Mouse (Mus musculus) kidney, adult 11 months (tissue): ENCODE measurements around the gene Olfr798.

ENCODE experiments used
- DNase-seq: peaks from one replicate; pipeline ENCODE4 v3.0.0; 2022

Olfr798 gene

GRCm38 (mm10) chr10:129627834-129628233 lies at the start of gene Olfr798:
Gene Olfr798, minus strand, starts transcription at chr10:129627934.
- DNase-seq, result no peak

DNA sequence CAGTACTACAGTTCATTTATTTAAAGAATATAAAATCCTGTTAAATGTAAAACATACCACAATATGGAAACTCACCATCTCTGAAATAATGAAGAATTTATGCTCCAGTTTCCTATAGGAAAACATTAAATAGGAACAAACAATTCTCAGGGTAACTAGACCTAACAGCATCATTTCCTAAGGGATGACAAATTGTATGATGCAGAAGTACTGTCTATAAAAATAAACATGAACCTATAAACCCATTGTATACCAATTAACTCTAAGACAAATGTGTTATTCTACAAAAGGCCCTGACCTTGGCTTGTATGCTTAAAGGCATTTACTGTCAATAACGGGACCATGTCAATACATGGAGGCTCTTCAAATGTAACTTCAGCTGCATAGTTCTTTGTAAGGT lies 46.0 kb upstream of the Olfr798 start, which contains the start of gene Olfr801:
TSS of gene Olfr801 (minus strand) at position 101 of the 400 bp plus-strand sequence.
- DNase-seq, result no peak

DNA sequence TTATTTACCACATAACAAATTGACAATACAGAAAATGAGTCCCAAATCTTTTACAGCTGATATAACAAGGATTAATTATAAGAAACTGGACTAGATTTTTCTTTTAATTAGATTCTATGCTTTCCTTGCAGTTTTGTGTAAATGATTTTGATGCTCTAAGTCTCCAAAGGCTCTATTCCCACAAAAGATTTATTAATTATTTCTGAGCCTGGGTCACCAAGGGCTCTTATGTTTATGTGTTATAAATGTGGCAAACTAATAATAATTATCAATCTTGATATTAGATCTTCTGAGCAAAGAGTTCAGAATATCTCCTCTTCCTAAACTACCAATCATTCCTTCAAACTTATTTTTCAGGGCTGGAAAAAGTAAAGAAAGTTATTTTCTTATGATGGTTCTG lies 29.7 kb upstream of the Olfr798 start, which contains the start of gene Olfr800:
TSS of gene Olfr800 (plus strand) at position 301 of the 400 bp plus-strand sequence.
- no peak for DNase-seq

GRCm38 (mm10) chr10:129651763-129652162 lies 24.0 kb upstream of the Olfr798 start:
- no peak for DNase-seq

- no peak for DNase-seq
Measured at GRCm38 (mm10) chr10:129637184-129637583, 9.4 kb upstream of the Olfr798 start, which contains the start of gene Olfr799. Gene Olfr799, plus strand, starts transcription at chr10:129637484.

GRCm38 (mm10) chr10:129623251-129623650 lies 4.5 kb downstream of the Olfr798 start:
- DNase-seq, result no peak

GRCm38 (mm10) chr10:129621724-129622123 lies 6.0 kb downstream of the Olfr798 start:
- DNase-seq, result no peak

DNA sequence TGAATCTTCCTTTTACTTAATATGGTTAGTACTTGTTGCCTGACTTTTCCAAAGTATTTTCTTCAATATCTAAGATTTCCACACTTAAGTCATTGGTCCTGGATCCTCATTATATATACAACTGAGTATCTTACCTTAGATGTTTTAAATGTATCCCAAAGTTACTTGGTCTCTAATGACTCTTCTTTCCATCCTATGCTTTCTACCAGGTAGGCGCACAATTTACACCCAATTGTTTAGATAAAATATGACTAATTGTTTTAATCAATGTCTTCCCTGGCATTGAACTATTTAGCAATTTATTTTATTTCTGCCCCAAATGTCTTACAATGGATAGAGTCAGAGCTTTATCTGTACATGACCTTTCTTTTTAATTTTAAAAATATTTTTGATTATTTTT lies 15.3 kb downstream of the Olfr798 start, which contains the start of gene Olfr796:
TSS of gene Olfr796 (minus strand) at position 101 of the 400 bp plus-strand sequence.
- no peak for DNase-seq

DNA sequence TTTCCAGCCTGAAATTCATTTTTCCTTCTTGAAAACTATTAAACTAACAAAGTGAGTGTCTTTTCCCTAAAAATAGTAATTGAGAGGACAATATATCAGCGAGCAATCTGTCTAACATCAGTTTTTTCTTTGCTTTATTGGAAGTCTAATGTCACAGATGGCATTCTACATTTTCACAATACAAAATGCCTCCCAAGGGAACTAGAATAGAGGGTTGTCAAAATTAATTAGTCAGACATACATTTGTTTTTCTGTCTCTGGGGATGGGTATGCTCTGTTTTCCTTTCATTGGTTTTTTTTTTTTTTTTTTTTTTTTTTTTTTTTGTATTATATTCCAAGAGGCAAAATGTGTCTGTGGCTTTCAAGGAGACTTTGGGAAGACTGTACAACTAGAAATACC lies 50.7 kb downstream of the Olfr798 start:
- DNase-seq, result no peak
